Mouse (Mus musculus) adrenal gland, adult (tissue): ENCODE data around the gene Traip.
"Not testable (repeated sequence)": the region's sequence is repeated elsewhere in the genome, so short reads cannot be mapped to it uniquely, and the experiment has no call there.

ENCODE experiments used
- DNase-seq, 2 experiments: peaks; one replicate each; pipeline ENCODE4 v3.0.0; 2022 to 2023; ENCODE audit warnings: low spot score in 1 of 2; ENCODE audit not compliant: inconsistent age in 2 of 2

Gene Traip

GRCm38 (mm10) chr9:107995513-107995912, 45.6 kb downstream of the Traip start:
- DNase-seq: no peak

DNA sequence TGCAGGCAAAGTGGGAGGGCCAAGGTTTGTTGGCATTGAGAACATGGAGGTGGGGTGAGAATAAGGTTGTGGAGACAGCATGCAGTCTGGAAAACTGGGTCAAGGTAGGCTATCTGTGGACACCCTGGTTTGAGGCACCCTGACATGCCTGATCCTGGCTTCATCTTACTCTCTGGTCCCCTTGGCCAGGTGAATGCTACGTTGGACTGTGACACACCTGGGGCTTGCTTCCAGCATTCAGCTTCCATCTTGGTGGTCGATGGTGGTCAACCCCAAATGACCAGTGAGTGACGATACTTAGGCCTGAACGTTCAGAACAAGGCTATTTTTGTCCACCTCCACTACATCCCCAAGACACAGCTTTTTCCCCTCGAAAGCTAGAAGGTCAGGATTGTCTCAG, 46.1 kb downstream of the Traip start, which contains the start of gene Gm20662:
Gene Gm20662 (plus strand): TSS at position 301 of the 400 bp plus-strand sequence.
- DNase-seq: no peak

DNA sequence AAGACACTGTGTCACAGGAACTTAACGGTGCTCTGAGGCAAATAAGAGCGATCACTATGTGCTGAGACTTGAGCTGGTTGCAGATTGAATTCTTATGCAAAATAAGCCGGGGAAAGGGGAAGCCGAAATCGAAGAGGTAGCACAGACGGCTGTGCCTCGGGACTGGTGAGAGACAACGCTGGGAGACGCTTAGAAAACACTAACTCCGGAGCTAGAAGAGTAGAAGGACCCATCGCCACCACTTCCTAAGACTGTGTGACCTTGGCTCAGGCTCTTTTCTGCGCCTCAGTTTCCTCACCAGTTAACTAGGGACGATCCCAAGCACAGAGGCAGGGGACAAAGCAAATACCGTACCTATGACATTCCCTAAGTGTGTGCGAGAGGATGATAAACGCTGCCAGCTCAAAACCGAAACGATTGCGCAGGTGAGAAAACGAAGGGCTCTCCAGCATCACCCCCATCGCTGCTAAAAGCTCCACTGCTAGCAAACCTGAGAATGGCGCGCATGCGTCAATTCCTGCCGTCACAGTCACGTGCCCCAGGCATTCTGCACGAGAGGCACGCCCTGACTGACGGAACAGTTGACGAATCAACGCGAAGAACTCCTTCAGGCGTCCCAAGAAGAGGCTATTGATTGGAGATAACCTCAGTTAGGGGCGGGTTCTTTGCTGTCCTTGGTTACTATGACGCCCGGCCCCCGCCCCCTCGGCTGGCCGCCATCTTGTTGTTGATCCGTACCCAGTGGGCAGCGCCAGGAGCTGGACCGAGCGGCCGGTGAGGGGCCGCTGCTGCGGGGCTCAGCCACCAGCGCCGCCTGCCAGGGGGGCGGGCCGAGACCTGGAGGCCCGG, 52.2 kb downstream of the Traip start, which contains the start of gene Ip6k1:
Gene Ip6k1 (plus strand): TSS at position 580 of the 849 bp plus-strand sequence.
- DNase-seq: peak; percentile 100

DNA sequence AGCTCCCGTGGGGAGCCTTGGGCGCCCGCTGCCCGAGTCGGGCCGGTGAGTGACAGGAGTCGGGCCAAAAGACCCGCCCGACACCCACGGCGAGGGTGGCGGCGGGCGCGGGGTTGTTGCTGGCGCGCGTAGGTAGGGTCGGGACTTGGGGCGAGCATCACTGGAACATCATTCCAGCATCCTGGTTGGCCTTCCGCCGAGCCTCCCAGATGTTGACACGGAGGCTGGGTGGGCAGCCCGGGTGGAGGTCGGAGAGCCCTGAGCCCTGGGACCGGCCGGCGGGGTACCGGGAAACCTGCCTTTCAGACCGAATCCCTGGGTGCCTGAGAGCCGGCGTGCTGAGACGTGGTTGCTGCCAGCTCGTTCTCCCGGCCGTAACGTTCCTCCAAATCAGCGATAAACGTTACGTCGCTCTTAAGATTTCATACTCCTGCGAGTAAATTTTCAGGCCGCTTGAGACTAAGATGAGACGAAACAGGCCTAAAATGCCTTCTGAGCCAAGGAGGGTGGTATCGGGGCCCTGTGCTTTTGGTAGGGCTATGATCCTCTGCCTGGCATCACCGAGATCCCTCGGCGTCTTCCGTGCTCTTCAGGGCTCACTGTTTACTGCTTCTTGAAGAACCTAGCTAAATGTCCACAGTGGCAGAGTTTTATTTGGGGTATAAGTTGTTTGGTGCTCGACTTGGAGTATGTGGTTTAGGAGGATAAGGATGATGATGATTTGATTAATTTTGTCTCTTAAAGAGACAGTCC, 53.0 kb downstream of the Traip start:
- DNase-seq: no peak

DNA sequence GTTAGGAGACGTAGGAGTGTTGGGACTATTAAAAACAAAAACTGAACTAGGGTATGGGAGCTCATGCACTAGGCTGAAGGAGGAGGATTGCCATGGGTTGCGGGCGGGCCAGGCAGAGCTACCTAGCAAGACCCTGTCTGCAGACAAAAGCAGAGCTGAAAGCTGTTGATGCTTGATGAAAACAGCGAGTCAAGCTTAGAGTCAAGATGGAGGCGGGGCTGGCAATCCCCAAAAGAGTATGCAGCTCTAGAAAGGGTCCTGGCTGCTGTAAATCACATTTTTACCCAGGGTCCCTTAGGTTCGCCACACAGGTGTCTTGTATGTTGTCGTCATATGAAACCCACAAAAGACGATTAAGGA, 53.6 kb downstream of the Traip start:
- DNase-seq: peak in 1 of 2 experiments; percentile 68

GRCm38 (mm10) chr9:108008041-108008440, 58.1 kb downstream of the Traip start:
- no peak for DNase-seq

- DNase-seq: no peak
Observed at GRCm38 (mm10) chr9:108010385-108010784, 60.4 kb downstream of the Traip start.

- DNase-seq: not testable (repeated sequence)
Observed at GRCm38 (mm10) chr9:108013577-108013976, 63.6 kb downstream of the Traip start.

DNA sequence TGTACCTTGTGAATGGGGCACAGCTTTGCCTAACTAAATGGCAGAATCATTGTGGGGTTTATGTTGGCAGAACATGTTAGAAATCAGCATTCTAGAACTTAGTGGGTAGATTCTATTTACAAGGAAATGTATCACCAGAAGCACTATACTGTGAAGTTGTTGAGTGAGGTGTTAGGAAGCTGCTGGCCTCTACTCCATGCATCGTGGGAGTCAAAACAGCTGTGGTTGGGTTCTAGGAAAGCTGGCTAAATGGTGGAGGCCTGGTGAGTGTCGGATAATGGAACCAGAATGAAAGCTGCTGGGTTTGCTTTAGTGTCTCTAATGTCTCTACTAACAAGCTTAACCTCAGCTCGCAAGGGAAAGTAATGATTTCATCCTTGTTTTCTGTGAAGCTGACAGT, 67.2 kb downstream of the Traip start:
- no peak for DNase-seq

- peak in 1 of 2 experiments; percentile 59 for DNase-seq
Observed at GRCm38 (mm10) chr9:108020741-108021140, 70.8 kb downstream of the Traip start.
